Mouse (Mus musculus) midbrain, embryonic 12.5 days (tissue): Measurements from ENCODE around the gene Rpa2. TPM values are rescaled to one million over a fixed set of nuclear protein-coding genes. Genes with fewer than 3 reads are reported as not detected.
"Not testable (repeated sequence)": the region's sequence is repeated elsewhere in the genome, so short reads cannot be mapped to it uniquely, and the experiment has no call there.

Source experiments
- ATAC-seq: fragments of 200-750 bp; cut with Nextera tagmentation; 2 replicates; pipeline ENCODE4 v1.8.0; 2017; ENCODE audit warnings: low read depth, moderate TSS enrichment, moderate library complexity; ENCODE audit not compliant: low FRiP score
- H3K27ac ChIP-seq: fragments of 300-500 bp; sonication (generic); replicated peaks from 2 replicates; pipeline ENCODE4 v1.5.1; 2016; ENCODE audit warnings: mild to moderate bottlenecking
- H3K27me3 ChIP-seq: fragments of 300-500 bp; sonication (generic); 2 replicates; pipeline ENCODE4 v1.6.1; 2016; ENCODE audit warnings: mild to moderate bottlenecking
- H3K36me3 ChIP-seq: fragments of 300-500 bp; sonication (generic); 2 replicates; pipeline ENCODE4 v1.6.1; 2016
- H3K4me1 ChIP-seq: fragments of 300-500 bp; sonication (generic); 2 replicates; pipeline ENCODE4 v1.6.1; 2016
- H3K4me2 ChIP-seq: fragments of 300-500 bp; sonication (generic); replicated peaks from 2 replicates; pipeline ENCODE4 v1.6.1; 2016; ENCODE audit warnings: mild to moderate bottlenecking, moderate library complexity
- H3K4me3 ChIP-seq: fragments of 300-500 bp; sonication (generic); 2 replicates; pipeline ENCODE4 v1.5.1; 2016; ENCODE audit warnings: mild to moderate bottlenecking
- H3K9ac ChIP-seq: fragments of 300-500 bp; sonication (generic); replicated peaks from 2 replicates; pipeline ENCODE4 v1.6.1; 2016; ENCODE audit warnings: mild to moderate bottlenecking, moderate library complexity
- H3K9me3 ChIP-seq: fragments of 300-500 bp; sonication (generic); 2 replicates; pipeline ENCODE4 v1.6.1; 2016; ENCODE audit warnings: mild to moderate bottlenecking
- WGBS: fragments of 180-500 bp; shearing (Covaris S2); methylation state at CpG from one replicate; pipeline ENCODE4 v1.1.7; 2016; 5-methylcytosine and 5-hydroxymethylcytosine counted together
- polyA plus RNA-seq: library from polyadenylated mRNA; unstranded; fragments of >200 nt; fragmentation: Nextera tagmentation; extraction: Ambion mirVana; gene quantifications from 2 replicates; pipeline ENCODE4 v1.2.1, GENCODE M21; 2016

Rpa2 gene
- polyA plus RNA-seq, 1 experiment from 2014 or later, result 123 TPM

DNA sequence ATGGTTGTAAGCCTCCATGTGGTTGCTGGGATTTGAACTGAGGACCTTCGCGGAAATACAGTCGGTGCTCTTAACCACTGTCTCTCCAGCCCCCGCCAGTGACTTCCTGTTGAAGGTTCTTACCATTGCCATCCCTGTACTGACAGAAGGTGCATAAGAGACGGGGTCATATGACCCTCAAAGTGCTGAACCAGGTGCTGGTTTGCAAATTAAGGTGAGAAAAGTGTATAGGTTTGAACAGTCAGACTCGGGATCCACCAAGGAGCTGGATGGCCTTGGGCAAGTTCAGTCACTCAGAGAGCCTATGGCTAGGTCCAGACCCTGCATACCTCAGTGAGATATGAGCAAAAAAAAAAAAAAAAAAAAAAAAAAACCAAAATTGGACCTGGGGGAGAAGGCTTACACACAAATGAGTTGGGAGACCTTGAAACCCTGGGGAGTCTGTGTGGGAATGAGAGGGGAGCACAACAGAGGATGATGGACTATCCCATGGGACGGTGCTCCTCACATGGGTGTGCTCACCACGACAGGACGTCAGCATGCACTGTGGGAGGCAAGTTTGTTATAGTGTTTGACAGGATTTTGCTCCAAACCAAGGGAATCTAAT, 21.1 kb upstream of the Rpa2 start:
- Histone ChIP-seq H3K4me1 (no peaks in the 10 kb centered on the region), H3K4me3 (no peak overlapping the region), H3K4me2 (no peak overlapping the region), H3K36me3 (no peaks in the 10 kb centered on the region), H3K9me3 (no peaks in the 10 kb centered on the region), H3K27ac (no peak overlapping the region), H3K27me3 (no peaks in the 10 kb centered on the region), H3K9ac (no peak overlapping the region)
- 88% methylated on average over 9 of the region's 9 CpGs for WGBS
- ATAC-seq, result no peak

DNA sequence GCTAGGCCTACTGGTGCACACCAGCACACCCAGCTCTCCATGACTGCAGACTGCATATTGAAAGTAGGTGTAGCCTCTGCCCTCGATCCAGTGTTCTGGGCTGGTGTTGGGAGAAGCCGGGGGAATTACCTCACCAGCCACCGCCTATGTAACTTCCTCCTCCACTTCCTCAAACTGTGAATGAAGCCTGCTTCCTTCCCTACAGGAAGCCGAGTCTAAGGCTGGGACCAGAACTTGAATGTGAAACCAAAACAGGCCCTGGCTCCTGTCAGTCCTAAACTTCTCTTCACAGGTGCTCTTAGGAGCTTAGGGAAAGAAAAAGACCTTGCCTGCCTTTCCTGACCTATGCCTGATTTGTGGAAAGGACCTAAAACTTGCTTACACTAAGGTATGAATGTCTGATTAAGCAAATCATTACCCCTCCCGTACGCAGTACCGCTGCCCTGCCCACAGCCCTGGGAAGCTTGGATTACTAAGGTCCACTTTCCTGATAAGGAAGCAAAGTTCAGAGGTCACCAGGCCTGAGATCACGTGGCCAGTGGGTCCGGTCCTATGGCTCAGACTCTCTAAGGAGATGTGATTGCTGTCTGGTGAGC, 20.4 kb upstream of the Rpa2 start:
- Histone ChIP-seq H3K9ac (no peak overlapping the region), H3K4me3 (no peak overlapping the region), H3K4me1 (no peaks in the 10 kb centered on the region), H3K27me3 (no peaks in the 10 kb centered on the region), H3K27ac (no peak overlapping the region), H3K4me2 (no peak overlapping the region), H3K36me3 (no peaks in the 10 kb centered on the region), H3K9me3 (no peaks in the 10 kb centered on the region)
- WGBS, result 73% methylated on average over 9 of the region's 9 CpGs
- ATAC-seq, result no peak

DNA sequence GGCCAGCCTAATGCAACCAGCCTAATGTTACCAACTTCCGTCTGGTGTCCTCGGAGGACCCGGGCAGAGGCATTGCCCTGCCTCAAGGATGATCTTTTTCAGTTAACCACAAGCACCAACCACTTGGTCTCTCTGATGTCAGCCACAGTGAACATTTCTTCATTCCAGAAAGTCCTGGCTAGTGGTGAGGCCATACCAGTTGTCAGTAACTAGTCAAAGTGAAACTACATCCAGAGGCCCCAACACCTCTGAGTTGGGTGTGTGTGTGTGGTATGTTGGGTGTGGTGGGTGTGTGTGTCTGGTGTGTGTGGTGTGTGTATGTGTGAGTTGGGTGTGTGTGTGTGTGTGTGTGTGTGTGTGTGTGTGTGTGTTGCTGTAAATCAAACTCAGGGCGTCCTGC, 19.4 kb upstream of the Rpa2 start:
- H3K9ac ChIP-seq, result no peak overlapping the region
- H3K4me3 ChIP-seq, result no peak overlapping the region
- H3K4me1 ChIP-seq, result no peaks in the 10 kb centered on the region
- no peaks in the 10 kb centered on the region for H3K36me3 ChIP-seq
- no peak for ATAC-seq
- no peaks in the 10 kb centered on the region for H3K27me3 ChIP-seq
- H3K27ac ChIP-seq, result no peak overlapping the region
- WGBS, result 91% methylated on average over 4 of the region's 4 CpGs
- H3K9me3 ChIP-seq, result no peaks in the 10 kb centered on the region
- H3K4me2 ChIP-seq, result no peak overlapping the region

DNA sequence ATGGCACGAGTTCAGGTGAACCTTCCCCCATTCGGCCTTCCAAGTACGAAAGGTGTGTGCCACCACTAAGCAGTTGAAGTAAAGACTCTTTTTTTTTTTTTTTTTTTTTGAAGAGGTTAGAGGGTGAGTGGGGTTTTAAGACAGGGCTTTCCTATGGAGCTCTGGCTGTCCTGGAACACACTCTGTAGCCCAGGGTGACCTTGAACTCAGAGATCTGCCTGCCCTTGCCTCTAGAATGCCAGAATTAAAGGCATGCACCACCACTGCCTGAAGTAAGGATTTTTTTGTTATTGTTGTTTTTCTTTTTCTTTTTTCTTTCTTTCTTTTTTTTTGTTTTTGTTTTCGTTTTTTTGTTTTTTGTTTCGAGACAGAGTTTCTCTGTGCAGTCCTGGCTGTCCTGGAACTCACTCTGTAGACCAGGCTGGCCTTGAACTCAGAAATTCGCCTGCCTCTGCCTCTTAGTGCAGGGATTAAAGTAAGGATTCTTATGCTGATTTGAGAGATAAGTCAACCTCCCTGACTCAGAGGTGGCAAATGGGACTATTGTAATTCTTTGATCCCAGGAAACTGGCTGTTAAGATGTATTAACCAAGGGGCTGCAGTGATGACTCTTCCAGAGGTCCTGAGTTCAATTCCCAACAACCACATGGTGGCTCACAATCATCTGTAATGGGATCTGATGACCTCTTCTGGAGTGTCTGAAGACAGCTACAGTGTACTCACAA, 18.7 kb upstream of the Rpa2 start:
- 78% methylated on average over 6 of the region's 6 CpGs for WGBS
- Histone ChIP-seq H3K27ac (no peak overlapping the region), H3K9me3 (no peaks in the 10 kb centered on the region), H3K4me2 (no peak overlapping the region), H3K4me3 (no peak overlapping the region), H3K36me3 (no peaks in the 10 kb centered on the region), H3K27me3 (no peaks in the 10 kb centered on the region), H3K4me1 (no peaks in the 10 kb centered on the region), H3K9ac (no peak overlapping the region)
- no peak for ATAC-seq

DNA sequence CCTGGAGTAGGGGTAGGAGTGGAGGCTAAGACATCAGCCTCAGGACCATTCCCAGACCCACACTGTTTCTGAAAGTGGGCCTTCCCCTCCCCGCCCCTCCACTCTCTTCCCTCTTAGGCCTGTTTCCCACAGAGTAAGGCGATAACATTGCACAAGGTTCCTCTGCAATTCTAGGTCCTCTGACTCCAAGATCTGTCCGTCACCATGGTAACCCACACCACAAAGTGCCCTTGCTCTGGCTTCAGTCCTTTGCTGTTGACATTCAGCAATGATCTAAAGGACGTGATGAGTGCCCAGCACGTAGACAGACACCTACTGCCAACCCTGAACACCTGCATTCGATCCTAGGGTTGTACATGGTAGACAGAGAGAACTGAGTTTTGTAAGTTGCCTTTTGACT, 15.1 kb upstream of the Rpa2 start:
- Histone ChIP-seq H3K36me3 (no peaks in the 10 kb centered on the region), H3K27ac (no peak overlapping the region), H3K9me3 (no peaks in the 10 kb centered on the region), H3K27me3 (peaks cover 31% of the 10 kb centered on the region), H3K4me1 (peaks cover 12% of the 10 kb centered on the region), H3K4me2 (no peak overlapping the region), H3K4me3 (no peak overlapping the region), H3K9ac (no peak overlapping the region)
- WGBS, result 82% methylated on average over 6 of the region's 6 CpGs
- ATAC-seq, result no peak

DNA sequence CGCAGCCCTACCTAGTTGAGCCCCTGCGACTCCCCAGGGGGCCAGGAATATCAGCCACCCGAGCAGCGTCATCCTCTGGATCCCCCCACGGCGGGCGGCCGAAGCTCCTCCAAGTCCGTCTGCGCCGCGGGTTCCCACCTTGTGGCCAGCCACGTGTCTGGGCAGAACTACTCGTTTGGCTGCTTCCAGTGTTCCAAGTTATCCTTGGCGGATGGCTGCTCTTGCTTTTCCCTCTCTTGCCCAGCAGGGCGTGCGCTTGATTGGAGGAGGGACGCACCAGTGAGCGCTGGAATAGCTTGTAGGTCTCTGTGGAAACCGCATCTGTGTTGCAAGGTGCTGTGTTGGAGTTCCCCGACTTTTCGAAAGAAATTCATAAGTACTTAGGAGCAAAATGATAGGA, 11.2 kb upstream of the Rpa2 start, which contains the start of gene Smpdl3b:
Gene Smpdl3b (minus strand): TSS at position 279 of the 400 bp plus-strand sequence.
- Histone ChIP-seq H3K4me2 (peak within 1 kb of the TSS; percentile 73), H3K36me3 (no peaks in the 10 kb centered on the region), H3K4me3 (peak within 1 kb of the TSS; percentile 41), H3K9me3 (no peaks in the 10 kb centered on the region), H3K27me3 (peaks cover 33% of the 10 kb centered on the region), H3K4me1 (peaks cover 12% of the 10 kb centered on the region), H3K27ac (no peak within 1 kb of the TSS), H3K9ac (peak within 1 kb of the TSS; percentile 45; the same call in 1 of the 2 replicates)
- ATAC-seq, result no peak
- WGBS, result 1% methylated on average over 22 of the region's 22 CpGs

DNA sequence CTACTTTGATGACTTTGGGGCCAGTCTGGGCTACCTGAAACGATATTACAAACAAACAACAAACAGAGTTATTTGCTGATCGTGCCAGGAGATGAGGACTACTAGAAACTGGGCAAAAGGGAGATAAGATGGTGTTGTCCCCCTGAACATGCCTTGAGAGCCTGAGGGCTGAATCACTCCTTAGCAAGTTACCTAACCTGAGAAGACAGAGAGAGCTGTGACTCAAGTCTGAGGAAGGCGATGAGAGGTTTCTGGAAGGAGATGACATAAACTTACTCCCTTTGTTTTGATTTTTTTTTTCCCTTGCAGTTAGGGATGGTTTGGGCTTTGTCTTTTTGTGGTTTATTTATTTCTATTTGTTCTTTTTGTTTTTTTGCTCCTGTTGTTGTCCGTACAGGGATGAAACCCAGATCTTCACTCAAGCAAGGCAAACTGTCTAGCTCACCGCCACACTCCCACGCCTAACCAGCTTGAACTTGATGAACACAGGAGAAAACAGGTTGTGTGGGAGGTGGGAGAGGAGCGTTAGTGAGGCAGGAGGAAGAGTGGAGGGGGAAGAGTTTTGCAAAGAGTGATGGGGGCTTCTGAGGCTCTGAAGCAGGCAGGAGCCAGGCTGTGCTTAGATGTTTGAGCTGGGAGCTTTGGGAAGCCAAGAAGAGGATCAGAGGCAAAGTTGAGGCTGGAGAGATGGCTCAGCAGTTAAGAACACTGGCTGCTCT, 10.3 kb upstream of the Rpa2 start:
- Histone ChIP-seq H3K4me1 (peaks cover 12% of the 10 kb centered on the region), H3K27me3 (peaks cover 33% of the 10 kb centered on the region), H3K4me3 (no peak overlapping the region), H3K4me2 (no peak overlapping the region; the same call in 1 of the 2 replicates), H3K36me3 (no peaks in the 10 kb centered on the region), H3K27ac (no peak overlapping the region), H3K9me3 (no peaks in the 10 kb centered on the region), H3K9ac (no peak overlapping the region)
- no peak for ATAC-seq
- 89% methylated on average over 7 of the region's 7 CpGs for WGBS

DNA sequence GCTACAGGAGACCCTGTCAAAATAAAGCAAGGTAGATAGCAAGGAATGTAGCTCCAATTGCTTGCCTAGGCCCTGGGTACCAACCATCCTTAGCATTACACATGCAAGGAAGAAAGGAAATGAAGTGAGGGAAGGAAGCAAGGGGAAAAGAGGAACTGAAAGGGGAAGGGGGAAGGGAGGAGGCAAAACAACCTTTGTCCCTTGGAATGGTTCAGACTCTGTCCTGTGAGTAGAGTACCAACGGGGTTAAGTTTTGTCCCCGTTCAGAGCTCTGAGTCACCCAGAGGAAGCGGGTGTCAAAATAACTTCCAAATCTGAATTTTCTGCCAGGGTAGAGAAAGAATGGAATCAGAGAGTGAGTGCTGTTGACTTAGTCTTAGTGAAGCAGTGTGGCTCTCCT, 7.8 kb upstream of the Rpa2 start:
- Histone ChIP-seq H3K4me3 (no peak overlapping the region), H3K4me1 (peaks cover 12% of the 10 kb centered on the region), H3K9ac (no peak overlapping the region), H3K9me3 (no peaks in the 10 kb centered on the region), H3K4me2 (no peak overlapping the region), H3K27me3 (peaks cover 29% of the 10 kb centered on the region), H3K36me3 (no peaks in the 10 kb centered on the region), H3K27ac (no peak overlapping the region)
- WGBS, result 77% methylated on average over 3 of the region's 3 CpGs
- no peak for ATAC-seq

DNA sequence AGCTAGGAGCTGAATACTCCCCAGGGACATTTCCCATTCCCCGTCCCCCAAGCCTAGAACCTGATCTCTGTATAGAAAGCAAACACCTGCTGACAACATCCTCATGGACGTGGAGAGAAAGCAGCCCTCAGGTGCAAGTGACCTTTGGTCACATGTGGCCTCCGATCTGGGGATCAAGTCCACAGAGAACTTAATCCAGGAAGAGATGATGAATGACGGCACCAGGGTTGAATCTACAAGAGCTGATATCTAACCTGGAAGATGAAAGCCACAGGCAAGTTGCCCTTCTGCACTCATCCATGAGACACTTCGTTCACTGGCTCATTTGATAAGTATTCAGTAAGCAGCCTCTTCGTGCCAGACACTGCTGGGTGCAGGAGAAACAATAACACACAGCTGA, 5.5 kb upstream of the Rpa2 start:
- Histone ChIP-seq H3K4me3 (no peak overlapping the region), H3K27ac (no peak overlapping the region), H3K9ac (no peak overlapping the region), H3K4me1 (no peaks in the 10 kb centered on the region), H3K36me3 (no peaks in the 10 kb centered on the region), H3K9me3 (no peaks in the 10 kb centered on the region), H3K4me2 (no peak overlapping the region), H3K27me3 (peaks cover 6% of the 10 kb centered on the region)
- no peak for ATAC-seq
- WGBS, result 79% methylated on average over 6 of the region's 6 CpGs

DNA sequence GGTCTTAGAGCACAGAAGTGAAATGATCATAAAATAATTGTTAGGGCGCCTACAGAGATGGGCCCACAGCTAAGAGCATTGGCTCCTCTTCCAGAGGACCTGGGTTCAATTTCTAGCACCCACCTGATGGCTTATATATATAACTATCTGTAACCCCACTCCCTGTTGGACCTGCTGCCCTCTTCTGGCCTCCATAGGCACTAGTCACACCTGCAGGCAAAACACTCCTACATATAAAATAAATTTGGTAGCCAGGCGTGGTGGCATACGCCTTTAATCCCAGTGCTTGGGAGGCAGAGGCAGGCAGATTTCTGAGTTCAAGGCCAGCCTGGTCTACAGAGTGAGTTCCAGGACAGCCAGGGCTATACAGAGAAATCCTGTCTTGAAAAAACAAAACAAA, 5.0 kb upstream of the Rpa2 start:
- H3K4me3 ChIP-seq, H3K9ac ChIP-seq, H3K9me3 ChIP-seq, H3K27ac ChIP-seq, H3K27me3 ChIP-seq, H3K36me3 ChIP-seq, H3K4me1 ChIP-seq, ATAC-seq, H3K4me2 ChIP-seq: not testable (repeated sequence)
- 85% methylated on average over 3 of the region's 3 CpGs for WGBS

DNA sequence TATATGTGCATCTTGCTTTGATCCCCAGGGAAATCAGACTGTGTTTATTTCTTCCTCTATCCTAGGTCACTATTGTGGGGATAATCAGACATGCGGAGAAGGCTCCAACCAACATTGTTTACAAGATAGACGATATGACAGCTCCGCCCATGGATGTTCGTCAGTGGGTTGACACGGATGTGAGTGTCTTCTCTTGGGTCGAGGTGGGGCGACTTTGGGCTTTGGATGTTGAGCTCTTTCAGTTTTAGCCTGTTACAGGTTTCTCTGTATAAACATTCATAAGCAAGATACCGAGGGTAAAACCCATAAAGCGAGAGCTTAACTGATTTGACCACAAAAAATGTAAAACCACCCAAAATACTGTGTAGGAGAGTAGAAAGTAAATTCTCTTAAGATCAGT, 3.6 kb downstream of the Rpa2 start:
- no peak for ATAC-seq
- H3K9ac ChIP-seq, result no peak overlapping the region
- peaks cover 60% of the 10 kb centered on the region for H3K36me3 ChIP-seq
- H3K4me3 ChIP-seq, result no peak overlapping the region
- no peaks in the 10 kb centered on the region for H3K27me3 ChIP-seq
- WGBS, result 95% methylated on average over 9 of the region's 9 CpGs
- no peak overlapping the region for H3K27ac ChIP-seq
- peaks cover 12% of the 10 kb centered on the region for H3K4me1 ChIP-seq
- H3K9me3 ChIP-seq, result no peaks in the 10 kb centered on the region
- H3K4me2 ChIP-seq, result no peak overlapping the region

DNA sequence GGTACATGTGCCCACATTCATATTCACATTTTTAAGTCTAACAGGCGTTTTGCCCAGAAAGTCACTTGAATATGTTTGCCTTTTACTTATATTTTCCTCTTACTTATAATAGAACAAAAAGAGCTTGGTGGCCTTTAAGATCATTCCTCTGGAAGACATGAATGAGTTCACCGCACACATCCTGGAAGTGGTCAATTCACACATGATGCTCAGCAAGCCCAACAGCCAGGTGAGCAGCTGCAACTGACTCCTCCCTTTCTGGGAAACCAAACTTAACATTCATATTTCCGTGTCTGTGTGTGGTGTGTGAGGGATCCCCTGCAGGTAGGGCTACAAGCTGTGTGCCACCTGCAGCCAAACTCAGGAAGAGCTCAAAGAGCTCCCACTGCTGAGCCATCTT, 6.8 kb downstream of the Rpa2 start:
- no peak overlapping the region for H3K4me2 ChIP-seq
- peaks cover 89% of the 10 kb centered on the region for H3K36me3 ChIP-seq
- no peaks in the 10 kb centered on the region for H3K27me3 ChIP-seq
- no peak overlapping the region for H3K9ac ChIP-seq
- no peak for ATAC-seq
- no peak overlapping the region for H3K27ac ChIP-seq
- H3K4me1 ChIP-seq, result no peaks in the 10 kb centered on the region
- no peak overlapping the region for H3K4me3 ChIP-seq
- 87% methylated on average over 3 of the region's 3 CpGs for WGBS
- H3K9me3 ChIP-seq, result no peaks in the 10 kb centered on the region
